Mouse (Mus musculus): Measurements from ENCODE around the gene Lgals4. TPM values are rescaled to one million over a fixed set of nuclear protein-coding genes. Genes with fewer than 3 reads are reported as not detected.

The Lgals4 gene
- polyA plus RNA-seq, 1 experiment from 2014 or later: 10.9 TPM

- H3K36me3 ChIP-seq (ENCODE audit: insufficient read depth, low read length): no peaks in the 10 kb centered on the region
- H3K27ac ChIP-seq: no peak overlapping the region
- no peaks in the 10 kb centered on the region for H3K9me3 ChIP-seq (replicated peaks; ENCODE audit: low read length)
- DNase-seq (ENCODE audit: low spot score): no peak
- H3K27me3 ChIP-seq (ENCODE audit: insufficient read depth, low read length): no peaks in the 10 kb centered on the region
- H3K4me1 ChIP-seq (replicated peaks; ENCODE audit: insufficient read depth, low read length): peaks cover 11% of the 10 kb centered on the region; the same call in 1 of the 2 replicates
- no peak overlapping the region for H3K4me2 ChIP-seq (ENCODE audit: low read length)
- TF ChIP-seq CTCF (IDR thresholded peaks at IDR 0.05; ENCODE audit: low read depth): no peak
- no peak for ATAC-seq (replicated peaks; ENCODE audit: low FRiP score, low read depth)
- H3K9ac ChIP-seq (ENCODE audit: low read depth, low read length): no peak overlapping the region
- H3K4me3 ChIP-seq (replicated peaks; ENCODE audit: low read depth, low read length): no peak overlapping the region
Observed at GRCm38 (mm10) chr7:28791706-28792105, 41.9 kb upstream of the Lgals4 start.

- 74% methylated on average over 13 of the region's 14 CpGs for WGBS
- H3K36me3 ChIP-seq (ENCODE audit: insufficient read depth, low read length): no peaks in the 10 kb centered on the region
- H3K9ac ChIP-seq (ENCODE audit: low read depth, low read length): no peak overlapping the region
- H3K27me3 ChIP-seq (ENCODE audit: insufficient read depth, low read length): no peaks in the 10 kb centered on the region
- no peak for DNase-seq (ENCODE audit: low spot score)
- no peak overlapping the region for H3K4me2 ChIP-seq (ENCODE audit: low read length)
- H3K4me3 ChIP-seq (replicated peaks; ENCODE audit: low read depth, low read length): no peak overlapping the region
- TF ChIP-seq CTCF (IDR thresholded peaks at IDR 0.05; ENCODE audit: low read depth): no peak
- H3K9me3 ChIP-seq (replicated peaks; ENCODE audit: low read length): no peaks in the 10 kb centered on the region
- ATAC-seq (replicated peaks; ENCODE audit: low FRiP score, low read depth): no peak
- H3K27ac ChIP-seq: no peak overlapping the region
- peaks cover 15% of the 10 kb centered on the region; the same call in 1 of the 2 replicates for H3K4me1 ChIP-seq (replicated peaks; ENCODE audit: insufficient read depth, low read length)
Observed at GRCm38 (mm10) chr7:28792391-28793185, 41.1 kb upstream of the Lgals4 start.

- Histone ChIP-seq H3K27me3 (ENCODE audit: insufficient read depth, low read length) (no peaks in the 10 kb centered on the region), H3K4me2 (ENCODE audit: low read length) (no peak overlapping the region), H3K9me3 (replicated peaks; ENCODE audit: low read length) (no peaks in the 10 kb centered on the region), H3K4me1 (replicated peaks; ENCODE audit: insufficient read depth, low read length) (peaks cover 12% of the 10 kb centered on the region; the same call in 1 of the 2 replicates), H3K27ac (no peak overlapping the region), H3K9ac (ENCODE audit: low read depth, low read length) (no peak overlapping the region), H3K36me3 (ENCODE audit: insufficient read depth, low read length) (no peaks in the 10 kb centered on the region), H3K4me3 (replicated peaks; ENCODE audit: low read depth, low read length) (no peak overlapping the region)
- peak; percentile 55; the same call in 1 of the 2 replicates for TF ChIP-seq CTCF (IDR thresholded peaks at IDR 0.05; ENCODE audit: low read depth)
- ATAC-seq (replicated peaks; ENCODE audit: low FRiP score, low read depth): no peak
- no peak for DNase-seq (ENCODE audit: low spot score)
- WGBS: 42% methylated on average over 2 of the region's 2 CpGs
Observed at GRCm38 (mm10) chr7:28793834-28794233, 39.8 kb upstream of the Lgals4 start.

- Histone ChIP-seq H3K4me3 (replicated peaks; ENCODE audit: low read depth, low read length) (no peak overlapping the region), H3K36me3 (ENCODE audit: insufficient read depth, low read length) (no peaks in the 10 kb centered on the region), H3K9ac (ENCODE audit: low read depth, low read length) (no peak overlapping the region), H3K27me3 (ENCODE audit: insufficient read depth, low read length) (no peaks in the 10 kb centered on the region), H3K9me3 (replicated peaks; ENCODE audit: low read length) (no peaks in the 10 kb centered on the region), H3K4me1 (replicated peaks; ENCODE audit: insufficient read depth, low read length) (0 out of 2 replicates have a peak, but pooled peaks cover 8% of the 10 kb centered on the region), H3K27ac (no peak overlapping the region), H3K4me2 (ENCODE audit: low read length) (no peak overlapping the region)
- TF ChIP-seq CTCF (IDR thresholded peaks at IDR 0.05; ENCODE audit: low read depth): no peak
- no peak for ATAC-seq (replicated peaks; ENCODE audit: low FRiP score, low read depth)
- 72% methylated on average over 3 of the region's 3 CpGs for WGBS
- no peak for DNase-seq (ENCODE audit: low spot score)
Observed at GRCm38 (mm10) chr7:28794496-28794895, 39.2 kb upstream of the Lgals4 start.

- peak overlapping the region; percentile 44; the same call in 1 of the 2 replicates for H3K4me2 ChIP-seq (ENCODE audit: low read length)
- WGBS: 71% methylated on average over 15 of the region's 15 CpGs
- TF ChIP-seq CTCF (IDR thresholded peaks at IDR 0.05; ENCODE audit: low read depth): no peak
- DNase-seq (ENCODE audit: low spot score): no peak
- H3K4me3 ChIP-seq (replicated peaks; ENCODE audit: low read depth, low read length): no peak overlapping the region
- H3K9me3 ChIP-seq (replicated peaks; ENCODE audit: low read length): no peaks in the 10 kb centered on the region
- peak overlapping the region; percentile 71 for H3K27ac ChIP-seq
- ATAC-seq (replicated peaks; ENCODE audit: low FRiP score, low read depth): no peak
- no peak overlapping the region for H3K9ac ChIP-seq (ENCODE audit: low read depth, low read length)
- H3K36me3 ChIP-seq (ENCODE audit: insufficient read depth, low read length): no peaks in the 10 kb centered on the region
- 0 out of 2 replicates have a peak, but pooled peaks cover 8% of the 10 kb centered on the region for H3K4me1 ChIP-seq (replicated peaks; ENCODE audit: insufficient read depth, low read length)
- H3K27me3 ChIP-seq (ENCODE audit: insufficient read depth, low read length): no peaks in the 10 kb centered on the region
Observed at GRCm38 (mm10) chr7:28795832-28796231, 37.8 kb upstream of the Lgals4 start.

- H3K9me3 ChIP-seq (replicated peaks; ENCODE audit: low read length): no peaks in the 10 kb centered on the region
- H3K4me2 ChIP-seq (ENCODE audit: low read length): peak overlapping the region; percentile 44
- no peaks in the 10 kb centered on the region for H3K27me3 ChIP-seq (ENCODE audit: insufficient read depth, low read length)
- no peaks in the 10 kb centered on the region for H3K36me3 ChIP-seq (ENCODE audit: insufficient read depth, low read length)
- 16% methylated on average over 32 of the region's 32 CpGs for WGBS
- peak overlapping the region; percentile 71; the same call in 1 of the 2 replicates for H3K27ac ChIP-seq
- H3K4me1 ChIP-seq (replicated peaks; ENCODE audit: insufficient read depth, low read length): peaks cover 13% of the 10 kb centered on the region
- TF ChIP-seq CTCF (IDR thresholded peaks at IDR 0.05; ENCODE audit: low read depth): peak; percentile 98
- H3K4me3 ChIP-seq (replicated peaks; ENCODE audit: low read depth, low read length): 0 out of 2 replicates have a peak overlapping the region, but pooled peaks have one; percentile 4
- DNase-seq (ENCODE audit: low spot score) (peak; percentile 86), ATAC-seq (replicated peaks; ENCODE audit: low FRiP score, low read depth) (peak; percentile 69)
- H3K9ac ChIP-seq (ENCODE audit: low read depth, low read length): peak overlapping the region; percentile 51
Observed at GRCm38 (mm10) chr7:28796562-28796975, 37.1 kb upstream of the Lgals4 start.

All from kidney, postnatal 0 days (tissue).